Mouse (Mus musculus) forebrain, embryonic 13.5 days (tissue): ENCODE measurements at regions not wholly inside any gene's neighbourhood (a gene's known extent, or its start where the extent isn't known, plus 50 kb on each side); places are given as distances from the start of the nearest gene placed in this dataset.
A peak's percentile ranks its signal among the peaks of the same experiment; 100 is the strongest.

ENCODE experiments used
- ATAC-seq: fragments of 200-750 bp; cut with Nextera tagmentation; 2 replicates; pipeline ENCODE4 v1.8.0; 2017
- H3K27ac ChIP-seq: fragments of 300-500 bp; sonication (generic); 2 replicates; pipeline ENCODE4 v1.5.1; 2015; ENCODE audit warnings: inconsistent platforms, mild to moderate bottlenecking, moderate library complexity
- H3K27me3 ChIP-seq: fragments of 300-500 bp; sonication (generic); 2 replicates; pipeline ENCODE4 v1.6.1; 2015; ENCODE audit warnings: mild to moderate bottlenecking, inconsistent platforms
- H3K36me3 ChIP-seq: fragments of 300-500 bp; sonication (generic); 2 replicates; pipeline ENCODE4 v1.6.1; 2015; ENCODE audit warnings: mild to moderate bottlenecking, inconsistent platforms; ENCODE audit not compliant: poor library complexity, severe bottlenecking
- H3K4me1 ChIP-seq: fragments of 300-500 bp; sonication (generic); 2 replicates; pipeline ENCODE4 v1.6.1; 2015; ENCODE audit warnings: inconsistent platforms
- H3K4me2 ChIP-seq: fragments of 300-500 bp; sonication (generic); 2 replicates; pipeline ENCODE4 v1.6.1; 2015; ENCODE audit warnings: inconsistent platforms, mild to moderate bottlenecking, moderate library complexity
- H3K4me3 ChIP-seq: fragments of 300-500 bp; sonication (generic); 2 replicates; pipeline ENCODE4 v1.5.1; 2015; ENCODE audit warnings: mild to moderate bottlenecking, inconsistent platforms
- H3K9ac ChIP-seq: fragments of 300-500 bp; sonication (generic); 2 replicates; pipeline ENCODE4 v1.6.1; 2015; ENCODE audit warnings: mild to moderate bottlenecking, inconsistent platforms
- H3K9me3 ChIP-seq: fragments of 300-500 bp; sonication (generic); replicated peaks from 2 replicates; pipeline ENCODE4 v1.6.1; 2016; ENCODE audit warnings: inconsistent platforms
- WGBS: fragments of 180-500 bp; shearing (Covaris S2); methylation state at CpG from one replicate; pipeline ENCODE4 v1.1.7; 2015; 5-methylcytosine and 5-hydroxymethylcytosine counted together

DNA sequence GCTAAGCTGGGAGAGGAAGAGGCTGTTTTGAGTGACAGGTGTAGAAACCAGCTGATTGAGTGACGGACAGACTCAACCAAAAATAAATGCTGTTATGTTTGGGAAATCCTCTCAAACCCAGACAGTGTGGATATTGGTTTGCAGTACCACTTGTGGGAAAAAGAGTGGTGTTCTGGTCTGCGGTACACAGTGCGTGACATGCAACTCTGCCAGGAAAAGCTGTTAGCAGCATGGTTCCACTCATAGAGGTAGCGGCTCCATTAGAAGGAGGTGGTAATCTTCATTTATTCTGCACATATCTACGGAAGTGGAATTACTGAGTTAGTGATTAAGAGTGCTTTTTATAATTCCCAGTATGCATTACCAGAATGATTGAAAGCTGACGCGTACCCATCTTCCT lies 485.4 kb downstream of the Rps24 start:
- H3K4me2 ChIP-seq: no peak overlapping the region
- H3K4me1 ChIP-seq: peaks cover 21% of the 10 kb centered on the region
- no peak overlapping the region for H3K9ac ChIP-seq
- no peak overlapping the region for H3K4me3 ChIP-seq
- 0 out of 2 replicates have a peak, but pooled peaks have one; percentile 33 for ATAC-seq
- no peaks in the 10 kb centered on the region for H3K36me3 ChIP-seq
- H3K27me3 ChIP-seq: no peaks in the 10 kb centered on the region
- no peak overlapping the region for H3K27ac ChIP-seq
- H3K9me3 ChIP-seq: no peaks in the 10 kb centered on the region
- WGBS: 82% methylated on average over 7 of the region's 7 CpGs

DNA sequence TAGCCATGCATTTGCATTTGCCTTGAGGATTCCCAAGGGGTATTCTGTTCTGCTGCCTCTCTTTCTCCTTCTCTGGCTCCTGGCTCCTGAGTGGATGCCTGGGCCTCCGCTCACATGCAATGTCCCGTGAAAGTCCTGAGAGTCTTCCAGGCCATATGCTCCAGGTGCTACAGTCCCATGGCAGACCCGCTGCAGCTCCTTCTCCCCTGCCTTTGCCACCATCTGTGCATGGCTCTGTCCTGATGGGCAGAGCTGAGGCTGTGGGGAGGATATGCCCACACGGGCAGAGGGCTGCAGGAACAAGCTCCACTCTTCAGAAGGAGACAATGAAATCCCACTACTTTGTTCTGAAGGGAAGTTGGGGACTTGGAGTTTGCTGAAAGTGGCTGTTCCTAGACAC lies 485.9 kb upstream of the Zmiz1 start:
- peaks cover 21% of the 10 kb centered on the region for H3K4me1 ChIP-seq
- H3K9me3 ChIP-seq: no peaks in the 10 kb centered on the region
- 0 out of 2 replicates have a peak, but pooled peaks have one; percentile 36 for ATAC-seq
- no peak overlapping the region for H3K4me2 ChIP-seq
- no peak overlapping the region for H3K4me3 ChIP-seq
- H3K27ac ChIP-seq: peak overlapping the region; percentile 41
- no peak overlapping the region for H3K9ac ChIP-seq
- no peaks in the 10 kb centered on the region for H3K27me3 ChIP-seq
- WGBS: 70% methylated on average over 4 of the region's 4 CpGs
- H3K36me3 ChIP-seq: no peaks in the 10 kb centered on the region

DNA sequence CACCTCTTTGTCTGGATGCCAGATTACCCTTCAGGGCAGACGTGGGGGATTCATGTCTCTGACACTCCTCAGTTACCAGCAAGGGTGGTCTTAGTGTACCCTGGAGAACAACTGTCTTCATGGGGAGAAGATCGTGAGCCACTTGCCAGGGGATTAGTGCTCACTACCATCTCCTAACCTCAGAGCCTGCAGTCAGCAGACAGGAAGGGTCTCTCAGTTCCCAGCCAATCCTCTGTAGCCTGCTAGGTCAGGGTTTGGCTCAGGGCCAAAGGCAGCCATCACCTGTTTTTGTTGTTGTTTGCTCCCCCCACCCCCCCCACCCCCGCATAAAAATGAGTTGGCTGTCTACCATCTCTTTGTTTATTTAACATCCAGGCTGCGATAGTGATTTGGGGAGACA lies 485.4 kb upstream of the Zmiz1 start:
- Histone ChIP-seq H3K36me3 (no peaks in the 10 kb centered on the region), H3K4me2 (no peak overlapping the region), H3K27me3 (no peaks in the 10 kb centered on the region), H3K4me3 (no peak overlapping the region), H3K9ac (no peak overlapping the region), H3K27ac (peak overlapping the region; percentile 41; the same call in 1 of the 2 replicates), H3K9me3 (no peaks in the 10 kb centered on the region), H3K4me1 (peaks cover 21% of the 10 kb centered on the region)
- ATAC-seq: no peak
- WGBS: 47% methylated on average over 4 of the region's 4 CpGs

DNA sequence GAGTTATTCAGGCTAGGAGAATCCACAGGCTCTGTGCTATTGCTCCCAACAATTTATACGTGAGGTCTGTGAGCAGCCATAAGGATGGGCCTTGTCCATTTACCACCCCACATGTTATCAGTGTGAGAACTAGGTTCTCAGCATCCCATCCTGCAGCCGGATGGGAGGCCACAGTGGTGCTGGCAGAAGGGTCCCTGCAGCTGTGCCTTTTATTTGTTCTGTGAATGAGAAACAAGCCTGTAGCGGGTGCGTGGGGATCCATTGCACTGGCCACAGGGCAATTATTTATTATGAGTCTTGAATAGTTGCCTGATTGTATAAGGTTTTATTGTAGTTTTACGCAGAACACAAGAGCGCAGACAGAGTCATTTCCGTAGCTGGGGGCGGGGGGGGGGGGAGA lies 476.5 kb upstream of the Zmiz1 start:
- WGBS: 39% methylated on average over 8 of the region's 8 CpGs
- Histone ChIP-seq H3K36me3 (no peaks in the 10 kb centered on the region), H3K9me3 (no peaks in the 10 kb centered on the region), H3K4me2 (no peak overlapping the region), H3K27me3 (no peaks in the 10 kb centered on the region), H3K4me3 (no peak overlapping the region), H3K4me1 (0 out of 2 replicates have a peak, but pooled peaks cover 4% of the 10 kb centered on the region), H3K9ac (no peak overlapping the region), H3K27ac (peak overlapping the region; percentile 4; the same call in 1 of the 2 replicates)
- 0 out of 2 replicates have a peak, but pooled peaks have one; percentile 27 for ATAC-seq

DNA sequence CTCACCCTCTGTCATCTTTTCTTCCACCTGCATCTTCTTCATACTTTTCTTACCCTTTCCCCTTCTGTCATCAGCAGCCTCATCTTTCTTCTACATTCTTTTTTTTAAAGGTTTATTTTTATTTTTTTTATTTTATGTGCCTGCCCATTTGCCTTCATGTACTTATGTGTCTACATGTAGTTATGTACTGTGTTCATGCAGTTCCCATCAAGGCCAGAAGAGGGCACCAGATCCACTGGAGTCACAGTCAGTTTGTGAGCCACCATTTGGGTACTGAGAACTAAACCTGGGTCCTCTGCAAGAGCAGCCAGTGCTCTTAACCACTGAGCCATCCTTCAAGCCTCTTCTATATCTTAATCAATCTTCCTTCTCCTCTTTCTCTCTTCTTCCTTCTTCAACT lies 475.7 kb upstream of the Zmiz1 start:
- no peaks in the 10 kb centered on the region for H3K27me3 ChIP-seq
- H3K27ac ChIP-seq: no peak overlapping the region
- no peak overlapping the region for H3K9ac ChIP-seq
- no peaks in the 10 kb centered on the region for H3K36me3 ChIP-seq
- H3K4me3 ChIP-seq: no peak overlapping the region
- no peaks in the 10 kb centered on the region for H3K9me3 ChIP-seq
- 0 out of 2 replicates have a peak, but pooled peaks cover 4% of the 10 kb centered on the region for H3K4me1 ChIP-seq
- no peak overlapping the region for H3K4me2 ChIP-seq
- ATAC-seq: no peak

DNA sequence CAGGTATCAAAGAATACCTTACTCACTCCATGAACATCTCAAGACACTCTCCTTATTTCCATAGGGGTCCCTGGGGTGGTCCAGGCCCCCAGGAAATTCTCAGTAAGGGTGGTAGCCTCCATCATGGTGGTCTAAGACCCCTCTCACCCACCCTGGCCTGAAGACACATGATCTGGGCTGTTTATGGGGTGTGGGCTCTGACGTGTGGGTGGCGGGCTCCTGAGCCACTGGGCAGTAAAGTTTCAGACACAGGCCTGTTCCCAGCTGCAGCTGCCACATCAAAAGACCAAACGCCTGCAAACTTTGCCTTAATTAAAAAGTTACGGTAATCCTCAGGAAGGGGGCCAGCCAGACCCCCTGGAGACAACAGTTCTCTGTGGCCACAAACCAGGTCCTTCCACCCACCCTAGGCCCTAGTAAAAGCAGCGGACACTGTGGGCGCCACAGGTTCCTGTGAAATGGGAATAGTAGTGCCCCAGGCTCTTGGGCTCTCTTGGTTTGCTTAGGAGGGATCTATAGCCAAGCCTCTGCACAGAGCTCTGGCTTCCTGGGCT lies 473.1 kb upstream of the Zmiz1 start:
- no peaks in the 10 kb centered on the region for H3K27me3 ChIP-seq
- no peak for ATAC-seq
- no peak overlapping the region for H3K27ac ChIP-seq
- H3K4me2 ChIP-seq: no peak overlapping the region
- no peaks in the 10 kb centered on the region for H3K9me3 ChIP-seq
- H3K4me1 ChIP-seq: 0 out of 2 replicates have a peak, but pooled peaks cover 4% of the 10 kb centered on the region
- H3K36me3 ChIP-seq: no peaks in the 10 kb centered on the region
- H3K9ac ChIP-seq: no peak overlapping the region
- H3K4me3 ChIP-seq: no peak overlapping the region
- 46% methylated on average over 6 of the region's 6 CpGs for WGBS

DNA sequence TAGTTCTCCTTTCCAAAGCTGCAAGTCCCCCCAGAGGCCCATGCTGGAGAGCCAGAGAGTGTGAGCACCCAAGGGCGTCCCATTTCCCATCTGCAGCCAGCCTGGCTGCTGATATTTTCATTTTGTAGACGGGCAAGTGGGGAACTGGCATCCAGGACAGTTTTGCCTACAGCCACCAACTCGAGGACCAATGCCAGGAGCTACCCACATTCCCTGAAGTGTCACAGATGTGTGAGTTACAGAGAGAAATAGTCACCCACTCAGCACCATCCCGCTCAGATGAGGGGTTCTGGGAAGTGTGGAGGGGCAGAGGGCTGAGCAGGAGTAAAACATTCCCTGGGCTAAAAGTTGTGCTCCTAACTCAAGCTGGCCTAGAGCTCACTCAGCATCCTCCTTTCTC lies 472.6 kb upstream of the Zmiz1 start:
- WGBS: 77% methylated on average over 4 of the region's 4 CpGs
- Histone ChIP-seq H3K4me1 (0 out of 2 replicates have a peak, but pooled peaks cover 4% of the 10 kb centered on the region), H3K27me3 (no peaks in the 10 kb centered on the region), H3K9ac (no peak overlapping the region), H3K4me2 (no peak overlapping the region), H3K27ac (no peak overlapping the region), H3K36me3 (no peaks in the 10 kb centered on the region), H3K9me3 (no peaks in the 10 kb centered on the region), H3K4me3 (no peak overlapping the region)
- no peak for ATAC-seq

DNA sequence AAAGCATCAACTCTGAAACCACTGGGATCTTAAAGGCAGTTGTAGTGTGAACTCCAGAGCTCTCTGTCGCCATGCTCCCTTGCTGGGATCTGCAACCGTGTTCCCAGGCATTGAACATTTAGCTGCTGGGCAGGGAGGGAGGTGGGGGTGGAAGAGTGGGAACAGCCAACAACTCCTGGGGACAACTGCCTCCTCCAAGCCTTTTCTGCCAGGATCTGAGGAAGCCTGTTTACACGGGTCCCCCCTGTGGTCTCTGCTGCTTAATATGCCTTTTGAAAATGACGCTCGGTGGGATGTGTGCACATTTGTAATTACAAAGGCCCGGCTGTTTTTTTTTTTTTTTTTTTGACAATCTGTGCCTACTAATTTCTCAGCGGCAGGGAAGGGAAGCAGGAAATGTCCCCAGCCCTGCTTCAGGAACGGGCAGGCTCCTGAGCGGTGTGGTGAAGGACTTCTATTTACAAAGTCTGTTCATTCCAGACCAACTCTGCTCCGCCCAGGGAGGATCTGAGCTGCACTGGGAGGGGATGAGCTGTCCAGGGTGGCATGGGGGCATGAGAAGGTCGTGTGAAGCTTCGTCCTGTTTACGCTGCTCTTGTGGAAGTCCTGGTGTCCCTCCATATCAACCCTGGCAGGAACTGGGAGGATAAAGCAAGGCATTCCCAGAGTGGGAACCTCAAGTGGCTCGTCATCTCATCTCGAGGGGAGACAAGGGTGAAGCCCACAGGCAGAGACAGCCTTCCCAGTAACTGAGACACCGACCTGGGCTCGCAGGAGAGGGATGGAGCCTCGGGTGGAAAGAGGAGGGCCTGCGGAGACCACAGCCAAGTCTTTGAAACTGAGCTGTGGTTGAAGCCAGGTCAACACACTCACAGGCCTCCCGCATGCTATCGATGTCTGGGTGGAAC lies 465.0 kb upstream of the Zmiz1 start:
- Histone ChIP-seq H3K36me3 (no peaks in the 10 kb centered on the region), H3K4me1 (peaks cover 51% of the 10 kb centered on the region), H3K4me3 (no peak overlapping the region), H3K27ac (peak overlapping the region; percentile 84), H3K4me2 (peak overlapping the region; percentile 15), H3K27me3 (no peaks in the 10 kb centered on the region), H3K9me3 (peaks cover 8% of the 10 kb centered on the region), H3K9ac (peak overlapping the region; percentile 5; the same call in 1 of the 2 replicates)
- peak; percentile 56 for ATAC-seq
- WGBS: 30% methylated on average over 21 of the region's 21 CpGs

DNA sequence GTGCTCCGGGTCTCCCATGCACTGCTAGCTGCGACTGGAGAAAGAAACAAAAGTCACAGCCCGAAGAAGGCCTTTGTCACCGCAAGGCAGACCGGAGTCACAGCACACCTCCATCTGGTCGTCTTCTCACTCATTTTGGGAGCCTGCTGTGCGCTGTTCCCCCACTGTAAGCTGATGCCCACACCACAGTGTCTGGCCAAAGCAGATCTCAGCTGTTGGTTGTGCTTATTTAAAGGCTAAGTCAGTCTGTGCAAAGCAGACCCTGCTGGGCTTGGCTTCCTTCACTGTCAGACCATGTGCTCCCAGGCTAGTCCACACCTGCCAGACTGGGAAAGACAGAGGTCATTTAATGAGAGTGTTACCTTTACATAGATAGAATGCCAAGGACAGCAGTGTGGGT lies 463.8 kb upstream of the Zmiz1 start:
- WGBS: 65% methylated on average over 7 of the region's 7 CpGs

DNA sequence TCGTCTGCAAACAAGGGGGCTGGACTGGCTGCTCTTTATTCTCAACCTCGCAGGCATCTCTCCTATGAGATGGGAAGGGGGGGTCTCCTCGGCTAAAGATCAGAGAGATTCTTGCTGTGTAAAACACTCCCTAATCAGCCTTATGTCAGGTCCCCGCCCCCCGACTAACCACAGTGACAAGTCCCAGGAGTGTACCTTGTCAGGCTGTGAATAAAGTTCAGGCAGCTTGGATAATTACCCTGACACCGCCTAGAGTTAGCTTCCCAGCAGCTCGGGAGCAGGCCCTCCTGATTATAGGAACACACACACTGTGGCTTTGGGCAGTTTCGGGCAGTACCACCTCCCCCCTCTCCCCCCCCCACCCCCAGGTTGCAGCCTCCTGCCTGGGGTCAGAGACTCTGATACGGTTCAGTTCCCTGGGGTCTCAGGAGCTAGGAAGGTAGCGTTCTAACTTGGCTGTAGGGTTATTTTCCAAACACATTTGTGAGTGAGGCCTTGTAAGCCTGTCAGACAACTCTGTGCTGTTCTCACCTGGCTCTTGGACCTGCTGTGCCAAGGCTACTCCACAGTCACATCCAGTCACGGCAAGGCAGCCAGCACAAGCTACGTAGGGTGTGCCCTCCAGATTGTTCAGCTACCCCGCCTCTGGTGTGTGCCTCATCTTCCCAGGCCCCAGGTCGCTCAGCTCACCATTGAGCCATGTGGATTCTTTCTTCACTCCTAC lies 461.0 kb upstream of the Zmiz1 start:
- no peaks in the 10 kb centered on the region for H3K27me3 ChIP-seq

More for the DNA sequence above, 463.8 kb upstream of the Zmiz1 start:
- peak overlapping the region; percentile 84 for H3K27ac ChIP-seq
- peaks cover 51% of the 10 kb centered on the region for H3K4me1 ChIP-seq
- H3K27me3 ChIP-seq: no peaks in the 10 kb centered on the region
- H3K36me3 ChIP-seq: no peaks in the 10 kb centered on the region
- no peak overlapping the region for H3K4me2 ChIP-seq
- H3K4me3 ChIP-seq: no peak overlapping the region
- peaks cover 8% of the 10 kb centered on the region for H3K9me3 ChIP-seq
- ATAC-seq: no peak
- H3K9ac ChIP-seq: no peak overlapping the region

DNA sequence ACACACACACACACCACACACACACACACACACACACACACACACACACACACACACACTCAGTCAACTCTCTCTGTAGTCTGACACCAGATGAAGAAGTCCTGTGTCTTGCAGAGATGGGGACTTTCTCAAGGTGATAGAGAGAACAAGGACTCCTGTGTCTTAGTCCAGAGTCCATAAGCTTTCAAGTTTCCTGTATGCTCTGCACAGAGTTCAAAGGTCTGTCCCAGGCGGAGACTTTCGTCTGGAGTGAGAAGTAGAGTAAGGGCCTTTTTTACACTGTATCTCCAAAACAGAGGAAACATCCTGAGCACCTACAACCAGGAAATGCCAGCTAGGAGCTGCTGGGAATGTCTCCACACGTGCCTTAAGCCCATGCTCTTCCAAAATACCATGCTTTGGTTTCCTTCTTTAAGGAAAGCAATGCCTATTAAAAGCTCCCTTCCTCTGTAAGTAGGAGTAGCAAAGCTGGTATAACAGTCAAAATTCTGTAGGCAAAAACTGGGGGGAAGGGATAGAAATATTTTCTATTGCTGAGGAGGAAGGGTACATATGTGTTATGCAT lies 459.9 kb upstream of the Zmiz1 start:
- H3K9me3 ChIP-seq: no peaks in the 10 kb centered on the region
- no peak for ATAC-seq
- no peak overlapping the region for H3K4me3 ChIP-seq
- H3K9ac ChIP-seq: no peak overlapping the region
- H3K36me3 ChIP-seq: no peaks in the 10 kb centered on the region
- H3K27me3 ChIP-seq: no peaks in the 10 kb centered on the region
- no peak overlapping the region for H3K27ac ChIP-seq
- 74% methylated on average over 3 of the region's 3 CpGs for WGBS
- no peak overlapping the region for H3K4me2 ChIP-seq
- H3K4me1 ChIP-seq: peaks cover 37% of the 10 kb centered on the region

More for the DNA sequence above, 461.0 kb upstream of the Zmiz1 start:
- Histone ChIP-seq H3K4me3 (no peak overlapping the region), H3K9ac (no peak overlapping the region), H3K27ac (peak overlapping the region; percentile 52), H3K4me1 (peaks cover 48% of the 10 kb centered on the region), H3K9me3 (no peaks in the 10 kb centered on the region), H3K4me2 (no peak overlapping the region), H3K36me3 (no peaks in the 10 kb centered on the region)
- peak; percentile 57 for ATAC-seq
- 21% methylated on average over 14 of the region's 14 CpGs for WGBS
